Mouse (Mus musculus): Measurements from ENCODE around the gene Cyp27b1.
A peak's percentile ranks its signal among the peaks of the same experiment; 100 is the strongest.

The Cyp27b1 gene

DNA sequence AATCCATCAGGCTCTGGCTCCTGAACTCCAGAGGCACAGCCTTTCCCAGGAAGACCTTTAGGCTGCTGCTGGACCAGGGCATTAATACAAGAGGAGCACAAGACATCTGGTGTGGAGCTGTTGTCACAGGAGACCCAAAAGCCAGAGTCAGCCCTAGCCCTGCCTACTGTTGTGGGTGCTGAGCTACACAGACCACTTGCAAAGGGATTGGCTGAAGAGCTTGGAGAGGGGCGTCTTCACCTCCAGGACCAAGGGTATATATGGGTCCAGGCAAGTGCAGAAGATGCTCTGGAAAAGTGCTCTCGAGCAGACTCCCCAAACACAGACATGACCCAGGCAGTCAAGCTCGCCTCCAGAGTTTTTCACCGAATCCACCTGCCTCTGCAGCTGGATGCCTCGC is at the start of gene Cyp27b1:
Gene Cyp27b1 (plus strand): TSS at position 297 of the 400 bp plus-strand sequence.
- no peak for DNase-seq (ENCODE audit: low read depth, low spot score)

DNA sequence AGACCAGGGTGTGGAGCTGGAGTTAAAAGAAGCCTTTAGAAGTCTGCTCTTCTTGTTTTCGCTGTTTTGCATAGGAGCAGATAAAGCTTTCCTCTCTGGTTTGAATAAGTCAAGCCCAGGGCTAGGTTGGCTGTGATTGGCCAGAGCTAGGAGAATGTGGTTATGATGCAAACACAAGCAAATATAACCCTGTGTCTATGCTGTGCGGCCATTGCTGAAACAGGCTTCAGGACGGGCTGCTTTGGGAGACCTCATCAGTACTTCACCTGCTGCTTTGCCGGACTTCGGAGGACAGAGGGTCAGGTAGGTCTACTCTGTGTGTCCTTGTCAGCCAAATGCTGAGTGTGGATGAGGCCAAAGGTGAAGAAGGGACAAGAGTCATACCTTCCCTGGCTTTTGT is 47.5 kb upstream of the Cyp27b1 start, which contains the start of gene Avil:
Gene Avil (plus strand): TSS at position 181 of the 400 bp plus-strand sequence.
- no peak for DNase-seq (ENCODE audit: low read depth, low spot score)

DNA sequence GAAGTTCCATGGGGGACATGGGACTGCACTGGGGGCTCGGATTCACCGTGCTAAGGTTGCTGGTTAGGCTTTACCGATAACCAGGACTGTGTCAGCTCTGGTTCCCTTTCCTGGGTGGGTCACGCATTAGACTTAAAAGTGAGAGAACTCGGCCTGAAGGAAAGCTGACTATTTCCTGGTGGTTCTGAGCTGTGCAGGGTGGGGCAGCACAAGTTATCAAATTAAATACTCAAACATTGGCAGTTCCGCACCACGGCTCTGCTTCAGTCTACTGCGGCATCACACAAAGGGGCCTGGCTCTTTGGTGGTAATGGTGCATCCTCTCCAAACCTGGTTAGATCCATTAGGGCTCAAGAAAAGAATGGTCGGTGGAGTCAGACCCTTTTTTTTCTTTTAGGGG is 46.8 kb upstream of the Cyp27b1 start:
- no peak for DNase-seq (ENCODE audit: low read depth, low spot score)

DNA sequence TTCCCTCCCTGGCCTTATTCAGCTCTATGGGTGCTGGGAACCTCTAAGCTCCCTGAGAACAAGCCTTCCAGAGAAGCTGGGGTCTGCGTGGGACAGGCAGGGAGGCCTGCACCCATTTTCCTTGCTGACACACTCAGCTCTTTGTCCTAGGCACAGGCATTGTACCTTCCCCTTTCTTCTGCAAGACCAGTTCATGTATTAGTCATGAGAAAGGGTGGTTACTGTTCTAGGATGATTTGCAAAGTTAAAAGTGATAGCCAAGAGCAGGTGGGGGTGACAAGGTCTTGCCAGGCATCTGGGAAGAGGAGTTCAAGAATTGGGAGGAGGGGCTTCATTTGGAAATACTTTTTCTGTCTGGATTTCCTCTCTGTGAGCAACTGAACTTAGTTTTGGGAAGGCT is 46.0 kb upstream of the Cyp27b1 start:
- DNase-seq (ENCODE audit: low read depth, low spot score), result no peak

- DNase-seq (ENCODE audit: low read depth, low spot score), result no peak
Measured at GRCm38 (mm10) chr10:127002765-127003164, 45.3 kb upstream of the Cyp27b1 start.

GRCm38 (mm10) chr10:127003334-127003733 is 44.7 kb upstream of the Cyp27b1 start:
- DNase-seq (ENCODE audit: low read depth, low spot score), result no peak

DNA sequence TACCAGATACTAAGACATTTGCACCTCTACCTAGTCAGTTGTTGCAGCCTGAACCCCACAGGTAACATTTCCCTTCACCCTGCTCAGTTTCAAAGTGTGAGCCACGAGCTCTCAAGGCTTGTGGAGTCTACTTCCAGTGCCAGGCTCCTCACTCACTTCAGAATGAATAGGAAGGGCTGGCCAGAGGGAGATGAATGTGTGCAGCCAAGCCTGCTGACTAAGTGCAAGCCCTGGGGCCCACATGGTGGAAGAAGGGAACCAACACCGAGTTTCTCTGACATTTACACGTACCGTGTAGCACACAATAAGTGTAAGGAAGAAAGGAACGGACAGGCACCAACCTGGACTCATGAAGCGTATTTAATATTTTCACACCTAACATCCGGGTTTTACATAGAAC is 44.2 kb upstream of the Cyp27b1 start:
- no peak for DNase-seq (ENCODE audit: low read depth, low spot score)

DNA sequence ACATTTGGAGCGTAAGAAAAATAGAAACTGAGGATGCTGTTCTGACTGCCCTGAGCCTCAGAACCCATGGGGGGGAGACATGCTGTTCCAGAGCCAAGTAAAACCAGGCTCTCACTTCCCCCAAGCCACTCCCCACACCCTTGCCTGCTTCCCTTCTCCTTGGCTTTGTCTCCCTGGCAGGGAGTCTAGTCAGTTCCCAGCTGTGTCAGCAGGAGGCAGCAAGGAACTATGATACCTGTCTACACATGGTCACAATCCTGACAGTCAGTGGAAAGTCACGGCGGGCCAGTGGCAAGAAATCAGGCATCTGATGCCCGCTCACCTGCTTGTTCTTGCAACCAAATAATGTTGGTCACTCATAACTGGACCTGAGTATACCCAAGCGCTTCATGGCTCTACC is 31.6 kb upstream of the Cyp27b1 start:
- DNase-seq (ENCODE audit: low read depth, low spot score), result no peak

GRCm38 (mm10) chr10:127017071-127017470 is 31.0 kb upstream of the Cyp27b1 start:
- DNase-seq (ENCODE audit: low read depth, low spot score), result no peak

- no peak for DNase-seq (ENCODE audit: low read depth, low spot score)
Measured at GRCm38 (mm10) chr10:127018422-127018821, 29.6 kb upstream of the Cyp27b1 start.

GRCm38 (mm10) chr10:127030336-127031296 is 17.4 kb upstream of the Cyp27b1 start, which contains the start of gene Tsfm:
Gene Tsfm (minus strand): TSS chr10:127030840.
- DNase-seq (ENCODE audit: low read depth, low spot score), result peak; percentile 74

GRCm38 (mm10) chr10:127033301-127033741 is 14.7 kb upstream of the Cyp27b1 start:
- no peak for DNase-seq (ENCODE audit: low read depth, low spot score)

- DNase-seq (ENCODE audit: low read depth, low spot score), result no peak
Measured at GRCm38 (mm10) chr10:127036273-127036672, 11.8 kb upstream of the Cyp27b1 start.

DNA sequence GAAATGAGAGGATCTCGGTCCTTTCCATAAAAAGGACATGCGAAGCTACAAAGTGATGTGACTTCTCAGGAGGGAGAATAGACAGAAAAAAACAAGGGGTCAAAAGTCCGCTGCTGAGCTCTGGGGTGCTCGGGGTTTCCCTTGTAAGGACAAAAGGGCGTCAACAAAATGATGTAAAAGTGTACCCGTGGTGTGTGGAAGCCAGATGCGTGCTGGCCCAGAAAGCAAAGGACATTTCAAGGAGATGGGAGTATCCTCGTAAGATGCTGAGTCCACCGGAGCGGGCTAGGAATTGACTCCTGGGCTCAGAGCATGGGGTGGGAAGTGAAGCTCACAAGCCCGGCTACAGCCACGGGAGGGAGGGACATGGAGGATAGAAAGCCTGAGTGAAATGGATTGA is 10.4 kb upstream of the Cyp27b1 start:
- no peak for DNase-seq (ENCODE audit: low read depth, low spot score)

DNA sequence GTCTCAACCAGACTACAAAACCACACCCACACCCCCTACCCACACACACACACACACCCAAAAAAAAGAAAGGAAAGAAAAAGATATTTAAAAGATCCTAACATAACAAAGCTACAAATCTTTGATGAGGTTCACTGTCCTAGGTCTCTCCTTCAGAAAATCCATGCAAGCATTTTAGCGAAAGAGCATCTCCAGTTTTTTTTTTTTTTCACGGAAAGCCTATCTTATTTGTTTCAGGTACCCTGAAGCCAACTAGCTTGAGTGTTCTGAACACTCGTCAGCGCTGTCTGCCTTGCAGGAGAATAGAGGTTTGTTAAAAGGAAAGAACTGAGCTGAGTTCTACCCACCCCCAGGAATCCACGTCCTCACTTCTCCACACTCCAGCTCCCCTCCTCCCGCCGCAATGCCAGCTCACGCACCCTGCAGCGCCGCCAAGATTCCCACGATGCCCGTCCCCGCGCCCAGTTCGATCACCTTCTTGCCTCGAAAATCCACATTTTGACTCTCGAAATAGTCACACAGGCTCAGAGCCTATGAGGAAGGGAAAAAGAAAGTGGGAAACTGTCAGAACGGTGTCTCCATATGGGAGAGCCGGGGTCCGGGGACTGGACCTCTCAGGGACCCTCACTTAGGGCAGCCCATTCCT is 7.4 kb upstream of the Cyp27b1 start:
- DNase-seq (ENCODE audit: low read depth, low spot score), result no peak

- no peak for DNase-seq (ENCODE audit: low read depth, low spot score)
Measured at GRCm38 (mm10) chr10:127041274-127041766, 6.7 kb upstream of the Cyp27b1 start, which contains the start of the genes Mettl1 and Eef1akmt3. Gene Mettl1 (plus strand): TSS chr10:127041414. Gene Eef1akmt3 (minus strand): TSS chr10:127041513.

DNA sequence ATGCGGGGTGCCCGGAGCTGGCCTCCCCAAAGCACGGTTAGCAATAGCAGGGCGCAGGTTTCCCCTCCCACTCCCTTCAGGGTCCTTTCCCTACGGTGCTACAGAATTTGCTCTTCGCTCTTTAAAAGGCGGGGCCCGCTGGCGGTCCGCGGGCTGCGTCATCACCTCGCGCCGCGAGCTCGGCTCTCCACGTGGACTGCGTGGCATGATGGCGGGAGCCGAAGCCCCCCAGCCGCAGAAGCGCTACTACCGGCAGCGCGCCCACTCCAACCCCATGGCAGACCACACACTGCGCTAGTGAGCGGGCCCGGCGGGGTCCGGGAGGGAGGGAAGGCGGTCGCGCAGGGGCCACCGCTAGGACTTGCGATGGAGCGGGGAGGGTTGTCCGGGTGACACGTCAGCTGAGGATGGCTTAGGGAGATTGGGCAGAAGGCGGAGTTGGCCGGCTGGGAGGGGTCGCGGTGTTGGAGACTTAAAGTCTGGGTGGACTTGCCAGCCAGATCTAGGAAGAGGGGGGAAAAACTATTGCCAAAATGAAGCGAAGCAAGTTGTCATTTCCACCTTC is 6.2 kb upstream of the Cyp27b1 start:
- no peak for DNase-seq (ENCODE audit: low read depth, low spot score)

- DNase-seq (ENCODE audit: low read depth, low spot score), result no peak
Measured at GRCm38 (mm10) chr10:127042468-127043115, 5.5 kb upstream of the Cyp27b1 start.

- no peak for DNase-seq (ENCODE audit: low read depth, low spot score)
Measured at GRCm38 (mm10) chr10:127043187-127043586, 4.9 kb upstream of the Cyp27b1 start.

GRCm38 (mm10) chr10:127048608-127049394 is 751 bp downstream of the Cyp27b1 start:
- no peak for DNase-seq (ENCODE audit: low read depth, low spot score)

Data from brain, embryonic 18.5 days (tissue).